Mouse (Mus musculus): ENCODE measurements around the gene Tprgl. TPM values are rescaled to one million over a fixed set of nuclear protein-coding genes. Genes with fewer than 3 reads are reported as not detected.

Gene Tprgl
- polyA plus RNA-seq, 1 experiment: 57.3 TPM

GRCm38 (mm10) chr4:154125202-154125601 is 35.3 kb downstream of the Tprgl start:
- Histone ChIP-seq H3ac (ENCODE audit: control insufficient read depth, insufficient read length, low read depth) (no peak overlapping the region), H3K27me3 (ENCODE audit: control insufficient read depth, insufficient read depth, insufficient read length) (peaks cover 3% of the 10 kb centered on the region), H3K4me3 (ENCODE audit: insufficient read depth, poor library complexity, severe bottlenecking) (no peak overlapping the region), H3K79me3 (ENCODE audit: low read depth) (no peaks in the 10 kb centered on the region), H3K36me3 (ENCODE audit: control insufficient read depth, insufficient read depth) (no peaks in the 10 kb centered on the region), H3K79me2 (ENCODE audit: control insufficient read depth, insufficient read depth) (no peaks in the 10 kb centered on the region)
- TF ChIP-seq CEBPB (IDR thresholded peaks at IDR 0.05; ENCODE audit: low read depth): no peak
- no peak for TF ChIP-seq USF1 (IDR thresholded peaks at IDR 0.05; ENCODE audit: low read depth)
- TF ChIP-seq MYOD1 (IDR thresholded peaks at IDR 0.05; ENCODE audit: control insufficient read depth, insufficient read length, low read depth): no peak
- no peak for TF ChIP-seq FOSL1 (IDR thresholded peaks at IDR 0.05; ENCODE audit: insufficient read depth, low read length, poor library complexity, severe bottlenecking)
- no peak for TF ChIP-seq MAX (IDR thresholded peaks at IDR 0.05)
- no peak for TF ChIP-seq CTCF (IDR thresholded peaks at IDR 0.05; ENCODE audit: control insufficient read depth, insufficient read depth, insufficient read length)
- TF ChIP-seq MYOG (IDR thresholded peaks at IDR 0.05; ENCODE audit: control insufficient read depth, extremely low read depth, insufficient read length): no peak

DNA sequence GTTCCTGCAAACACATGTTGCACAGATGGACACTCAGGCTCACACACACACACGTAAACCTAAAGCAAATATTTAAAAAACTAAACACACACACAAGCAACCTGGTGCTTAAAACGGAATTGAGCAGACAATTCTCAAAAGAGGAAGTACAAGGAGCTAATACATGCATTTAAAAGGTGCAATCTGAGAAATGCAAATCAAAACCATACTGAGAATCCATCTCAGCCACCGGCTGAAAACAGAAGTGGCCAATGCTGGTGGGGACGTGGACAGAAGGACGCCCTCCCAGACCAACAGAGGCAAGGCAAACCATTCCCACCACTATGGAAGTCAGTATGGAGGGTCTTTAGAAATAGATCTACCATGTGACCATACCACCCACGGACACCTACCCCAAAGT is 36.9 kb downstream of the Tprgl start:
- H3K36me3 ChIP-seq (ENCODE audit: control insufficient read depth, insufficient read depth): no peaks in the 10 kb centered on the region

DNA sequence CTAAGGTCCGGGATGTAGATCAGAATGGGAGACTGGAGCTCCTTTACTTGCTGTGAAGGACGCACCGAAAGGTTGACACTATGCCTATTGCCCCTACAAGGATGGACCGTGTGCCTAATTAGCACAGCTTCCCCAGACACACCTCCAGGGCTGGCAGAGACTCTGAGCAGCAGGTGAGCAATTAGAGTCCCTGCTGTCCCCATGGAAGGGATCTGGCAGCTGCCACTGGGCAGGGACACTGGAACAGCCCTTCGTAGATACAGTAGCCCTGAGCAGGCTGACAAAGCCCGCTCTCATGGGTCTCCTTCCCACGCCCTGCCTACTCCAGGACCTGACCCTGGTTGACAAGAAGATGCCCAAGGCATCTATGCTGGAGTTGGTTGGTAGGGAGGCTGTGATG is 38.1 kb downstream of the Tprgl start:
- TF ChIP-seq USF1 (IDR thresholded peaks at IDR 0.05; ENCODE audit: low read depth) (no peak), MYOD1 (IDR thresholded peaks at IDR 0.05; ENCODE audit: control insufficient read depth, insufficient read length, low read depth) (no peak), MAX (IDR thresholded peaks at IDR 0.05) (no peak), FOSL1 (IDR thresholded peaks at IDR 0.05; ENCODE audit: insufficient read depth, low read length, poor library complexity, severe bottlenecking) (no peak), CTCF (IDR thresholded peaks at IDR 0.05; ENCODE audit: control insufficient read depth, insufficient read depth, insufficient read length) (no peak), MYOG (IDR thresholded peaks at IDR 0.05; ENCODE audit: control insufficient read depth, extremely low read depth, insufficient read length) (no peak), CEBPB (IDR thresholded peaks at IDR 0.05; ENCODE audit: low read depth) (no peak)
- H3K79me3 ChIP-seq (ENCODE audit: low read depth): no peaks in the 10 kb centered on the region
- no peak overlapping the region for H3ac ChIP-seq (ENCODE audit: control insufficient read depth, insufficient read length, low read depth)
- H3K27me3 ChIP-seq (ENCODE audit: control insufficient read depth, insufficient read depth, insufficient read length): peaks cover under 1% of the 10 kb centered on the region
- H3K79me2 ChIP-seq (ENCODE audit: control insufficient read depth, insufficient read depth): no peaks in the 10 kb centered on the region
- no peak overlapping the region for H3K4me3 ChIP-seq (ENCODE audit: insufficient read depth, poor library complexity, severe bottlenecking)
- H3K36me3 ChIP-seq (ENCODE audit: control insufficient read depth, insufficient read depth): no peaks in the 10 kb centered on the region

More for the DNA sequence above, 36.9 kb downstream of the Tprgl start:
- Histone ChIP-seq H3K79me3 (ENCODE audit: low read depth) (no peaks in the 10 kb centered on the region), H3ac (ENCODE audit: control insufficient read depth, insufficient read length, low read depth) (no peak overlapping the region), H3K4me3 (ENCODE audit: insufficient read depth, poor library complexity, severe bottlenecking) (no peak overlapping the region), H3K79me2 (ENCODE audit: control insufficient read depth, insufficient read depth) (no peaks in the 10 kb centered on the region), H3K27me3 (ENCODE audit: control insufficient read depth, insufficient read depth, insufficient read length) (peaks cover 3% of the 10 kb centered on the region)
- TF ChIP-seq USF1 (IDR thresholded peaks at IDR 0.05; ENCODE audit: low read depth): no peak
- TF ChIP-seq FOSL1 (IDR thresholded peaks at IDR 0.05; ENCODE audit: insufficient read depth, low read length, poor library complexity, severe bottlenecking): no peak
- no peak for TF ChIP-seq MAX (IDR thresholded peaks at IDR 0.05)
- TF ChIP-seq MYOG (IDR thresholded peaks at IDR 0.05; ENCODE audit: control insufficient read depth, extremely low read depth, insufficient read length): no peak

DNA sequence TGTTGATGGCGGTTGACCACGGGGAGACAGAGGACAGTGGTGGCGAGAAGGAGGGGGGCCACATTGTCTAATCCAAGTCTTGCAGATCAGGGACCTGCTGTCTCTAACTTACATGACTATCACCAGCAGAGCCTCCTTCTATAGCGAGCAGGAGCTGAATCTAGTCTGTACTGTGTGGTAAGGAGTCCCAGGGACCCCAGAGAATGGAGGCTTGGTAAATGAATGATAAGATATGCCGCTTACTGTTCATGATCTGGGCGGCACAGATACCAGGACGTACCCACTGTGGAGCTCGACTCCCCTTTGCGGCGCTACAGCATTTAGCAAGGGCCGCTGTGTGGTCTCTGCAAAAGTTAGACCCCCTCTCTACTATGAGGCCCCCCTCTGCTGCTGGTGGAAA is 38.7 kb downstream of the Tprgl start:
- Histone ChIP-seq H3K27me3 (ENCODE audit: control insufficient read depth, insufficient read depth, insufficient read length) (peaks cover 3% of the 10 kb centered on the region), H3ac (ENCODE audit: control insufficient read depth, insufficient read length, low read depth) (no peak overlapping the region), H3K79me2 (ENCODE audit: control insufficient read depth, insufficient read depth) (no peaks in the 10 kb centered on the region), H3K36me3 (ENCODE audit: control insufficient read depth, insufficient read depth) (no peaks in the 10 kb centered on the region), H3K79me3 (ENCODE audit: low read depth) (no peaks in the 10 kb centered on the region), H3K4me3 (ENCODE audit: insufficient read depth, poor library complexity, severe bottlenecking) (no peak overlapping the region)
- no peak for TF ChIP-seq CEBPB (IDR thresholded peaks at IDR 0.05; ENCODE audit: low read depth)
- TF ChIP-seq MYOD1 (IDR thresholded peaks at IDR 0.05; ENCODE audit: control insufficient read depth, insufficient read length, low read depth): no peak

GRCm38 (mm10) chr4:154119208-154119607 is 41.3 kb downstream of the Tprgl start:
- Histone ChIP-seq H3K27me3 (ENCODE audit: control insufficient read depth, insufficient read depth, insufficient read length) (peaks cover 6% of the 10 kb centered on the region), H3K36me3 (ENCODE audit: control insufficient read depth, insufficient read depth) (no peaks in the 10 kb centered on the region), H3K79me3 (ENCODE audit: low read depth) (no peaks in the 10 kb centered on the region), H3ac (ENCODE audit: control insufficient read depth, insufficient read length, low read depth) (no peak overlapping the region), H3K4me3 (ENCODE audit: insufficient read depth, poor library complexity, severe bottlenecking) (no peak overlapping the region), H3K79me2 (ENCODE audit: control insufficient read depth, insufficient read depth) (no peaks in the 10 kb centered on the region)
- TF ChIP-seq CTCF (IDR thresholded peaks at IDR 0.05; ENCODE audit: control insufficient read depth, insufficient read depth, insufficient read length): no peak
- TF ChIP-seq CEBPB (IDR thresholded peaks at IDR 0.05; ENCODE audit: low read depth): no peak
- TF ChIP-seq MYOD1 (IDR thresholded peaks at IDR 0.05; ENCODE audit: control insufficient read depth, insufficient read length, low read depth): no peak
- no peak for TF ChIP-seq MYOG (IDR thresholded peaks at IDR 0.05; ENCODE audit: control insufficient read depth, extremely low read depth, insufficient read length)
- no peak for TF ChIP-seq FOSL1 (IDR thresholded peaks at IDR 0.05; ENCODE audit: insufficient read depth, low read length, poor library complexity, severe bottlenecking)
- TF ChIP-seq MAX (IDR thresholded peaks at IDR 0.05): no peak
- no peak for TF ChIP-seq USF1 (IDR thresholded peaks at IDR 0.05; ENCODE audit: low read depth)

- H3ac ChIP-seq (ENCODE audit: control insufficient read depth, insufficient read length, low read depth): no peak overlapping the region
- H3K4me3 ChIP-seq (ENCODE audit: insufficient read depth, poor library complexity, severe bottlenecking): no peak overlapping the region
- H3K79me3 ChIP-seq (ENCODE audit: low read depth): no peaks in the 10 kb centered on the region
- no peaks in the 10 kb centered on the region for H3K36me3 ChIP-seq (ENCODE audit: control insufficient read depth, insufficient read depth)
- H3K27me3 ChIP-seq (ENCODE audit: control insufficient read depth, insufficient read depth, insufficient read length): peaks cover 6% of the 10 kb centered on the region
- TF ChIP-seq USF1 (IDR thresholded peaks at IDR 0.05; ENCODE audit: low read depth) (no peak), CTCF (IDR thresholded peaks at IDR 0.05; ENCODE audit: control insufficient read depth, insufficient read depth, insufficient read length) (no peak), MAX (IDR thresholded peaks at IDR 0.05) (no peak), MYOD1 (IDR thresholded peaks at IDR 0.05; ENCODE audit: control insufficient read depth, insufficient read length, low read depth) (no peak), CEBPB (IDR thresholded peaks at IDR 0.05; ENCODE audit: low read depth) (no peak), FOSL1 (IDR thresholded peaks at IDR 0.05; ENCODE audit: insufficient read depth, low read length, poor library complexity, severe bottlenecking) (no peak), MYOG (IDR thresholded peaks at IDR 0.05; ENCODE audit: control insufficient read depth, extremely low read depth, insufficient read length) (no peak)
- H3K79me2 ChIP-seq (ENCODE audit: control insufficient read depth, insufficient read depth): no peaks in the 10 kb centered on the region
Measured at GRCm38 (mm10) chr4:154118782-154119181, 41.7 kb downstream of the Tprgl start.

Data from C2C12 (cell line).